Mouse (Mus musculus) splenic B cell, adult 2 months (primary cell): ENCODE results near the gene Kif2a.
"Not testable (repeated sequence)": the region's sequence is repeated elsewhere in the genome, so short reads cannot be mapped to it uniquely, and the experiment has no call there.

Experiments used
- DNase-seq: peaks from one replicate; pipeline ENCODE4 v3.0.0-alpha.2; 2011; ENCODE audit warnings: low read depth, low spot score
- H3K27me3 ChIP-seq: 2 replicates; pipeline ENCODE4 v1.6.1; 2012; ENCODE audit warnings: mild to moderate bottlenecking, low read length, moderate library complexity, mixed read lengths; ENCODE audit not compliant: control insufficient read depth, poor library complexity, insufficient read depth, severe bottlenecking
- H3K36me3 ChIP-seq: 2 replicates; pipeline ENCODE4 v1.6.1; 2012; ENCODE audit warnings: mild to moderate bottlenecking, low read length, moderate library complexity, mixed read lengths; ENCODE audit not compliant: control insufficient read depth, poor library complexity, insufficient read depth, severe bottlenecking

Kif2a gene

DNA sequence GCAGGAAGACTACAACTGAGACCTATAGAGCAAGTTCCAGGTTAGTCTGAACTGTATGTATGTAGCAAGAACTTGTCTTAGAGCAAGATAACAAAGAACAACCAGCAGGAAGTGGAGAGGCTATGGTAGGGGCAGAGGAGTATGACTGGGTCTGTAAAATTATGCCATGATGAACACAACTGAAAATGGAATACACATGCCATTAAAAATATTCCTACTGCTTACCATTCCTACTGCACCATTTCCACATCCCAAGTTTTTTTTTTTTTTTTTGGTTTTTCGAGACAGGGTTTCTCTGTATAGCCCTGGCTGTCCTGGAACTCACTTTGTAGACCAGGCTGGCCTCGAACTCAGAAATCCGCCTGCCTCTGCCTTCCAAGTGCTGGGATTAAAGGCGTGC lies 24.4 kb downstream of the Kif2a start:
- H3K36me3 ChIP-seq, H3K27me3 ChIP-seq, DNase-seq: not testable (repeated sequence)

DNA sequence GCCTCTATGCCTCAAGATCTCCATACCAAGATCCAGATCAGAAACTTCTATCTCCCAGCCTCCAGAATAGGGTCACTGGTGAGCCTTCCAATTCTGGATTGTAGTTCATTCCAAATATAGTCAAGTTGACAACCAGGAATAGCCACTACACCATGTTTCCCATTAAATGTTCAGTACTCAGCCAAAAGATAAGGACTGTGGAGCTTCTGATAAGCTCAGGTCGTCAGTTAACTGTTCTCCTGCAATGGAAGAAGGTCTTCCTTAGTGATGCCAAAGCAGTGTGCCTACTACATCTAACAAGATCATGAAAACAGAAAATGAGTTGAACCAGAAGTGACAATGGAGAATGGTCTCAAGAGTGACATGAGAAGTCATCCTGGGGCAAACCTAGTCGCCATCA lies 25.0 kb downstream of the Kif2a start:
- Histone ChIP-seq H3K36me3 (peaks cover 7% of the 10 kb centered on the region; the same call in 1 of the 2 replicates), H3K27me3 (no peaks in the 10 kb centered on the region)
- no peak for DNase-seq

DNA sequence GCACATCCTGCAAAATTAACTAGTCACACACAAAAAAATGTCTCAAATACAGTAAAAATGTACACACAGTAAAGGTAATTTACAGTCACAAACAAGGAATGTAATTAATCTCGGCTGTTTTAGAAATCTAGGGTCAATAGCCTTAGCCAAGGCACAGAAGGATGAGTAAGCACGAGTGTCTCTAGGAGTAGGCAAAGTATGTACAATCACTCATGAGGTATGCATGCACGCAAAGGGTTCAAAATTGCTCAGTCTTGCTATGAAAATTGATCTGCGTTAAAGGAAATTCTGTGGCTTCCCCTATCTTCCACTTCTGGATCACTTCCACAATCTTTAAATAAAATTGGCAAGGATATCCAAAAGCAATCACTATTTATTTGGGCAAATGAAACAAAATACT lies 60.4 kb downstream of the Kif2a start:
- peaks cover 8% of the 10 kb centered on the region; the same call in 1 of the 2 replicates for H3K36me3 ChIP-seq
- no peaks in the 10 kb centered on the region for H3K27me3 ChIP-seq
- DNase-seq, result no peak

DNA sequence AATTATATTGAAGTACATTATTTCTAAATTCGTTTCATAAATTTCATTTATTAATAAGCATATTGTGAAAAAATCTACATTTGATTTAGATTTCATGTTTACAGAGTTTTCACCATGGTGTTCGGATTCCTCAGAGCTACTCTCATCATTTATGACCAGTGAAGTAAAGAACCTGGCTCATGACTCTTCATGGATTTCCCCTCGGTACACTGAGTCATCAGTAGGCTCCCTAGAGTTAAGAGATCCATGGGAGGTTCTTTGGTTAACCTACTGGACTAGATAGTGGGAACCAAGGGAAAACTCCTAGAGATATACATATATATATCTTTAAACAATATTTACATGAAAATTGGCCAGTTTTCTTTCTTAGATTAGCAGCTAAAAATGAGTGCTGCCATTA lies 61.4 kb downstream of the Kif2a start:
- H3K36me3 ChIP-seq, result peaks cover 6% of the 10 kb centered on the region; the same call in 1 of the 2 replicates
- DNase-seq, result no peak
- H3K27me3 ChIP-seq, result no peaks in the 10 kb centered on the region

DNA sequence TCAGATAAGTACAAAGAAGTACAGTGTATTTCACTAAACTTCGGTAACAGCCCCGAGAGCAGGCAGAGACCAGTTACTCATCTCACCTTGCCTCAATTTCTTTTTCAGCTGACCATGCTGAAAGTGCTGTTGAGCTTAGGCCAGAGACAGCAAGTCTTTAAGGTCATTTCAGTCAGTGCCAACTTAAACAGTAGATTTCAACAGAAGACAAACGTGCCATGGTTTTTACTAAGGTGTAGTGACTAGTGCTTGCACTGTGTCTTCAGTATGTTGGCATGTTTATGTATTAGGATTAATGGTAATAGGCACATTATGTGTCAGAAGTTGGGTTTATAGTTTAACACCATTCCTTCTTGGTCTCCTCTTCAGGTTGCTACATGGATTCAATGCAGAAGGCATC lies 63.6 kb downstream of the Kif2a start:
- Histone ChIP-seq H3K27me3 (no peaks in the 10 kb centered on the region), H3K36me3 (peaks cover 6% of the 10 kb centered on the region; the same call in 1 of the 2 replicates)
- no peak for DNase-seq

DNA sequence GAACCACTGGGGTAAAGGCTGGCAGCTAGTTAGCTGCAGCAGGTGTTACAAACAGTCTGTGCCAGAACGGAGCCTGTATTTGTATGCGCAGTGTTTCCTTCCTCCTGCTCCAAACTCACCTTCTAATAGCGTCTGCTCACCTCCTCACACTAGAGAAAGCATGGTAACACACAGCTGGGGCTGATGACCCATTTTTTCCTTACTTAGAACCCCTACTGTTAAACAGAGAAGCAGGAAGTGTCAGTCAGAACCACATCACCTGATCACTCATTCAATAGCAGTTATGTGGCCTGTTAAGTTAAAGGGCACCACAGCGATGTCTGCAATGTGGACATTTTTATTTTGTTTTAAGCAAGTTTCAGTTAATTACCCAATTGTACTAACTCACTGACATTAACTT lies 64.4 kb downstream of the Kif2a start:
- Histone ChIP-seq H3K36me3 (peaks cover 6% of the 10 kb centered on the region; the same call in 1 of the 2 replicates), H3K27me3 (no peaks in the 10 kb centered on the region)
- DNase-seq, result no peak

DNA sequence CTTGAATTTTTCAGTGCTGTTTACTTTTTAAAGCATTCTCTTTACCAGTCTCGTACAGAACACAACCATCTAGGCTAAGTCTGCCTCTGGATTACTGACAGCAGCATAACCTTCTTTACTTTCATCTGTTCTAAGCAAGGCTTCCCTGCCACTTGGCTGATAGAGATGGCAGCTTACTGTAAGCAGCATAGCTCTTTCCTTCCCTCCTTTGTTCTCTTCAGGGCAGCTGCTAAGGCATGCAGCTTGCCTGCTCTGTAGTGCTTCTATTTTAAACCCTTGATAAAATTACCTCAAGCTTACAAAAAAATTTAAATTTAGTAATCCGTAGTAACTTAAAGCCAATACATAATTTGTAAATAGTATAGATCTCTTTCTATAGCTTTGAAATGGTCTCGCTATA lies 67.0 kb downstream of the Kif2a start:
- Histone ChIP-seq H3K36me3 (peaks cover 5% of the 10 kb centered on the region; the same call in 1 of the 2 replicates), H3K27me3 (no peaks in the 10 kb centered on the region)
- DNase-seq, result no peak

DNA sequence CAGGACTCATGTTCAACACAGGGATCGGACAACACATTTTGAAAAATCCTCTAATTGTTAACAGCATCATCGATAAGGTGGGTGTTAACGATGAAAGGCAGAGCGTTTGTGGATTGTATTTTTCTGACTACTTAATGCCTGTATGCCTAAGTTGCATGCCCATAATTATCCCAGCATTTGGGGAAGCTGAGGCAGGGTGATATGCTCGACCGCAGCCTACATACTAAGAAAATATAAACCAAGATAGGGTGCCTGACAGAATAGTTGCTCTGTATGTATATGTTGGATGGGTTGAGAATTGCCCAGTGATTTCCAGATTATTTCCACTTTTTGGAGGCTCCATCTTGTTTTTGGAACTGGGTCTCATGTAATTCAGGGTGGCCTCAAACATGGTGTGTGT lies 74.3 kb downstream of the Kif2a start:
- peaks cover 5% of the 10 kb centered on the region; the same call in 1 of the 2 replicates for H3K36me3 ChIP-seq
- no peak for DNase-seq
- no peaks in the 10 kb centered on the region for H3K27me3 ChIP-seq

DNA sequence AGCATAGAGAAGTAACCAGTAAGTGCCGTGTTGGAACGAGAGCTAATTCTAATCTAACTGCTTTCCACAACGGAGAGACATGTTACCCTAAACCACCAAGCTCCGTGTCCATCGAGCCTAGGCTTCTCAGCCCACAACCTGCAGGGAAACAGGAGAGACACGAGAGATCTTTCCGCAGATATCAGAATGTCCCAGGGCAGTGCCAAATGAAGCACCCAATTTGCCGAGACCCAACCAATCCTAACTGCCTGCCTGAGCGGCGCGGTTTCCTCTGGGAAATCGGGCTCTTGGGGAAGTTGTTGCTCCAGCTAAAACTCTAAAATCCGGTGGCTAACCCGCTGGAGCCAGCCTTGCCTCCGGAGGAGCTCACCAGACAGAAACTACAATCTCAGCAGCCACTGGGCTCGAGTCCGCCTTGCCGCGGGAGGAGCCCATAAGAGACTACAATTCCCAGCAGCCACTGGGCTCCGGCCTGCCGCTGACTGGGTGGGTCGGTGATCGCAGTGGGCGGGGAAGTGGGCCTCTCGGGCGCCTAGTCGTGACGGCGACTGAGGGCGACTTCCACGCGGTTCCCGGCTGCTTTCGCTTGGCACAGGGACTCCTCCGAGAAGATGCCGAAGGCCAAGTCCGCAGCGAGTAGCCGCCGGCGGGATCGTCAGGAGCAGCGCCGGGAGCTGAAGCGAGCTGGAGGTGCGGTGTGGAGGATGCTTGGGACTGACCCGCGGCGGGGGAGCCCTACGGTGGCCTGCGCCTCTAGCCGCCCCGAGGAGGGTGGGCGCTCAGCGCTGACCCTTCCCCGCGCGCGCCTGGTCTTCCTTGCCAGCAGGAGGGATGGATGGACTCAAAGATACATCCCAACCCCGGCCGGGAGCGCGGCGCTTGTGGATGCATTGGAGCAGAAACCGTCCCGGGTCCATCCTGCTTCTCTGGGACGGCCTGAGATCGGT lies 75.1 kb downstream of the Kif2a start, which contains the start of gene Dimt1:
Gene Dimt1, plus strand, starts transcription at position 534 of the 947 bp plus-strand sequence.
- peaks cover 5% of the 10 kb centered on the region; the same call in 1 of the 2 replicates for H3K36me3 ChIP-seq
- DNase-seq, result peak; percentile 92
- H3K27me3 ChIP-seq, result no peaks in the 10 kb centered on the region

DNA sequence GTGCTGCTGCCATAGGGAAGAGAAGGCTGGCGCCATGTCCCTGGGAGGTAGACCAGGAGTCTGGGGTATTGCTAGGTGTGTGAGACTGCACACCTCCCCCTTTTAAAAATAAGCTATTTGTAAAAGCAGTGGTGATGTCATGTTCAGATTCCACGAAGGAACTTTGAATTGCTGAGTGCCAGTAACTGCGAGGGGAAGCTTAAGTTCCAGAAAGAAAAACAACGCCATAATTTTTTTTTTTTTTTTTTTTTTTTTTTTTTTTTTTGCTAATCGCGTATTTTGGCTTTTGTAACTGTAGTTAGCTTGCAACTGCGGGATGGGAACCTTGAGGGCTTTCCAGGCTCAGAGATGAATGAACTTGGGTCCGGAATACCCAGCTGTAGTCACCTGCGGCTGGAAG lies 76.4 kb downstream of the Kif2a start:
- DNase-seq, result no peak
- 0 out of 2 replicates have a peak, but pooled peaks cover 3% of the 10 kb centered on the region for H3K36me3 ChIP-seq
- no peaks in the 10 kb centered on the region for H3K27me3 ChIP-seq

DNA sequence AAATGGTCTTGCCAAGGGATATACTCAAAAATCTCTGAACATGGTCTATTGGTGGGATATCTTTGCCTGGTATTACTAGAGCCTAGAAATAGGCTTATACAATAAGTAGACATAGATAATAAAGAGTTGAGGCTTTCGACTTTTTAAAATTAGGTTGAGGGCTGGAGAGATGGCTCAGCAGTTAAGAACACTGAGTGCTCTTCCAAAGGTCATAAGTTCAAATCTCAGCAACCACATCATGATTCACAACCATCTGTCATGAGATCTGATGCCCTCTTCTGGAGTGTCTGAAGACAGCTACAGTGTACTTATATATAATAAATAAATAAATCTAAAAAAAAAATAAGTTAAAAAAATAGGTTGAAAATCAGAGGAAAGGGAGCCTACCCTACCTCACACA lies 79.2 kb downstream of the Kif2a start:
- no peak for DNase-seq
- H3K27me3 ChIP-seq, result no peaks in the 10 kb centered on the region
- no peaks in the 10 kb centered on the region for H3K36me3 ChIP-seq

DNA sequence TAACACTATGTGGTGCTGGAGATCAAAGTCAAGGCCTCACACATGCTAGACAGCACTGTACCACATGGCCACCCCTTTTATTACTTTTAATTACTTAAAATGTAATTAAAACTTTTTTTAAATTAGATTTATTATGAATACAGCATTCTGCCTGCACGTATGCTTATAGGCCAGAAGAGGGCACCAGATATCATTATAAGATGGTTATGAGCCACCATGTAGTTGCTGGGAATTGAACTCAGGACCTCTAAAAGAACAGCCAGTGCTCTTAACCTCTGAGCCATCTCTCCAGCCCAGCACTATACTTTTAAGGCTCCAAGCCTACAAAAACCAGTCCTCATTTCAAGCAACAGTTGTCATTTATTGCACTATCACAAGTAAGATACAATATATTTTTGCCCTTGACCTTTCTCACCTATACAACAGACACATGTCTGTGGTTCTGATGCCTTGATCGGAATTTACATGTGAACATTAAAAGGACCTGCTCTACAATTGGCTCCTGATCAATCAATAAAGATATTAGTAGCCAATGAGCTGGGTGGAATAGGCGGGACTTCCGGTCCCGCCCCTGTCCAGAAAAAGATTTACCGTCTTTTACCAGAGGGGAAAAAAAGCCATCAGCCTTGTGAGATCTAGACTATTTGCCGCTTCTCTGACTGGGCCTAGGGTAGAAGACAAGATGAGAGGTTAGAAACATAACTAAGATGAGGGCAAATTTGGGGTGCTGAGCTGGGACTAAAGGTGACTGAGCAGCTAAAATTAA lies 80.5 kb downstream of the Kif2a start:
- Histone ChIP-seq H3K27me3 (no peaks in the 10 kb centered on the region), H3K36me3 (no peaks in the 10 kb centered on the region)
- peak; percentile 28 for DNase-seq

DNA sequence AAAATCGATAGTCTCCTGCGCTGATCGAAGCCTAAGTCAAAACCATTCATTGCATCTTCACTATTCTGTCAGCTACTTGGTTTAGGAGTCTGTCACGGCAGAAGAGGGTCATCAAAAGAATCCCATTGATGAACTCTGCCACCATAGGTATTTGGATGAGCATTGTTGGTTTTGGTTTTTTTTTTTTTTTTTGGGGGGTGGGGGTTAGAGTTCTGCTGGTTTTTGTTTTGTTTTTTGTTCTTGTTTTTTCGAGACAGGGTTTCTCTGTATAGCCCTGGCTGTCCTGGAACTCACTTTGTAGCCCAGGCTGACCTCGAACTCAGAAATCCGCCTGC lies 84.8 kb downstream of the Kif2a start:
- H3K27me3 ChIP-seq, result no peaks in the 10 kb centered on the region
- H3K36me3 ChIP-seq, result no peaks in the 10 kb centered on the region
- DNase-seq, result no peak

DNA sequence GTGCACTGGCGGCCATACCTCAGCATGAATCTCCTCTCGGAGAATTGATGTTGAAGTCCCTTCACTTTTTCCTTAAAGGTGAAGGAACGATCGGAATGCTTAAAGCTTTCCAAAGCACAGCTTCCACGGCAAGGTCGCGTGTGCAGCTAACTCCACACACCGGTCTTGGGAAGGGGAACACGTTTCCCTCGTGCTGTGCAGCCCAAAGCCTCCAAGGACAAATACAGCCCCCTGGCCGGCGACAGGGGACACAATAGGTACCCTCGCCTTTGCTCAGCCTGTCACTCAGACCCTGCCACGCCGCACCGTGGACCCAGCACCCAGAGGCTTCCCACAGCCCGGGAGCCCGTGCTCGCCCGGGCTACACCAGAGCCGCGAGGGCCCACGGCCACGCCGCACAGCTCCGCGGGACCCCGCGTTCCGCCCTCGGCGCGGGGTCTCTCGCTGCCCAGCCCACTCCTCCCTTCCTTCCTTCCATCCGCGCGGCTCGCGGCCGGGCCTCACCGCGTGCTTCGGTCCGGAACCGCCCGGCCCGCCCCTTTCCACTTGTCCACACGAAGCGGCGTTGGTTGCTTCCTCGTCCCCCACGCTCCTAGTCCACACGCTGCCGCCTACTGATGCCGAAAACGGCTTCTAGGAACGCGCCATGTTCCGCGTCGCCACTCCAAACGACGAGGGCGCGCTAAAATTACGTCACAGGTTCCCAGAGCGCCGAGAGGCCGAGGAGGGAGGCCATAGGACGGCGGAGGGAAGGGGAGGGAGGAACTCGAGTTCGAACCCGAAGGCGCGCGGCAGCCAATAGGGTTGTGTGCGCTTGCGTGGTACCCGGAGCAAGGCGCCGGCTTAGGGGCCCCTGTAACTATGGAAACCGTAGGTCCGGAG lies 85.4 kb downstream of the Kif2a start, which contains the start of gene Ipo11:
Gene Ipo11, minus strand, starts transcription at position 703 of the 882 bp plus-strand sequence.
- Histone ChIP-seq H3K27me3 (no peaks in the 10 kb centered on the region), H3K36me3 (no peaks in the 10 kb centered on the region)
- DNase-seq, result peak; percentile 95
